Mouse (Mus musculus) G1E (cell line): ENCODE results near the gene Hormad2. TPM values are rescaled to one million over a fixed set of nuclear protein-coding genes. Genes with fewer than 3 reads are reported as not detected.
A peak's percentile ranks its signal among the peaks of the same experiment; 100 is the strongest.

Source experiments
- ATAC-seq: 2 replicates; pipeline ENCODE4 v1.8.0; 2016; ENCODE audit warnings: mild to moderate bottlenecking; ENCODE audit not compliant: insufficient number of reproducible peaks, poor library complexity, low FRiP score, severe bottlenecking; ENCODE audit errors: extremely low read depth
- DNase-seq: peaks from one replicate; pipeline ENCODE4 v3.0.0; 2012; ENCODE audit warnings: low spot score
- H3K27me3 ChIP-seq: 2 replicates; pipeline ENCODE4 v1.6.1; 2012; ENCODE audit warnings: mild to moderate bottlenecking, low read length, inconsistent platforms; ENCODE audit not compliant: insufficient read depth
- H3K36me3 ChIP-seq: replicated peaks from 2 replicates; pipeline ENCODE3; 2012; ENCODE audit warnings: mild to moderate bottlenecking, inconsistent platforms
- H3K4me1 ChIP-seq: 2 replicates; pipeline ENCODE4 v1.6.1; 2012; ENCODE audit warnings: low read depth, low read length, inconsistent platforms, mixed read lengths; ENCODE audit not compliant: insufficient read depth
- H3K4me3 ChIP-seq: 2 replicates; pipeline ENCODE4 v1.5.1; 2012; ENCODE audit warnings: low read depth, mild to moderate bottlenecking, inconsistent platforms, low read length, moderate library complexity, mixed read lengths
- H3K9me3 ChIP-seq: replicated peaks from 2 replicates; pipeline ENCODE4 v1.6.1; 2012; ENCODE audit warnings: inconsistent platforms
- CTCF ChIP-seq: IDR thresholded peaks from 2 replicates; pipeline ENCODE4 v1.5.1; 2012; ENCODE audit warnings: low read depth, low read length, inconsistent platforms, mixed read lengths
- GATA1 ChIP-seq: IDR thresholded peaks from 2 replicates; pipeline ENCODE4 v1.6.1; 2012; ENCODE audit warnings: borderline replicate concordance, low read length, inconsistent platforms, mixed read lengths
- GATA2 ChIP-seq: IDR thresholded peaks from 2 replicates; pipeline ENCODE4 v1.6.1; 2012; ENCODE audit warnings: low read depth, low read length, inconsistent platforms, borderline replicate concordance
- POLR2AphosphoS5 ChIP-seq: IDR thresholded peaks from 2 replicates; pipeline ENCODE4 v1.6.1; 2012; ENCODE audit warnings: low read depth, low read length, inconsistent platforms; ENCODE audit not compliant: insufficient replicate concordance
- TAL1 ChIP-seq: conservative IDR thresholded peaks from 2 replicates; pipeline ENCODE4 v1.6.1; 2012; ENCODE audit warnings: low read depth, low read length, inconsistent platforms, mixed read lengths
- polyA plus RNA-seq: library from polyadenylated mRNA; stranded (reverse); fragments of >175 nt; gene quantifications from 2 replicates; pipeline ENCODE4 v1.2.3, GENCODE M21; 2012
- total RNA-seq, 2 experiments: library from RNA; stranded (forward) in 1 of 2; stranded (reverse) in 1 of 2; fragments of 200-1000 nt in 1 of 2; fragments of >200 nt in 1 of 2; fragmentation: Nextera tagmentation in 1 of 2; gene quantifications; 2 replicates each; pipeline ENCODE4 v1.2.3; 2014 to 2017

Hormad2 gene
- total and polyA plus RNA-seq, 3 experiments, result 8.6 to 85.0 (median 24.6) TPM

DNA sequence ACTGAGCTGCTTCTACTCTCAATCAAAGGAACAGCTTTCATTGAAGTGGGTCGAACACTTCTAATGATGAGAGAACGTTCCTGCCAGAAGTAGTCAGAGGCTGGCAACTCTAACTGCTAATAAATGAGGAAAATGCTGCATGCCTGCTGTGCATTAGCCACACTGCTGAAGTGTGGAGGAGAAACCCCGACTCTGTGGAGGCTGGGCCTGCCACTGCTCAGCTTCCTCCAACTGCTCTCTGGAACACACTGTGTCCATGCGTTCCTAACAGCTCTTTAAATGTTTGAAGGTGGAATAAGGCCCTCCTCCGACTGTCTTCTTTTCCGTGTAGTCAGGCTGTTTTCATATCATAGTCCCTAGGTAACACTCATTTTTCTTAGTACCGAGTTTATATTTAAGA, 98.9 kb downstream of the Hormad2 start:
- Histone ChIP-seq H3K4me1 (peaks cover 81% of the 10 kb centered on the region), H3K27me3 (no peaks in the 10 kb centered on the region), H3K36me3 (peaks cover 16% of the 10 kb centered on the region), H3K9me3 (no peaks in the 10 kb centered on the region), H3K4me3 (no peak overlapping the region)
- TF ChIP-seq TAL1 (no peak), POLR2AphosphoS5 (no peak), CTCF (no peak), GATA2 (no peak)
- DNase-seq (no peak), ATAC-seq (no peak)

- Histone ChIP-seq H3K9me3 (no peaks in the 10 kb centered on the region), H3K27me3 (no peaks in the 10 kb centered on the region), H3K4me3 (no peak overlapping the region), H3K4me1 (peaks cover 88% of the 10 kb centered on the region), H3K36me3 (peaks cover 7% of the 10 kb centered on the region)
- DNase-seq, result no peak
- no peak for ATAC-seq
- TF ChIP-seq GATA1 (no peak), TAL1 (no peak), GATA2 (no peak), POLR2AphosphoS5 (no peak), CTCF (no peak)
These were observed 100.7 kb downstream of the Hormad2 start for GRCm38 (mm10) chr11:4340109-4340779.

DNA sequence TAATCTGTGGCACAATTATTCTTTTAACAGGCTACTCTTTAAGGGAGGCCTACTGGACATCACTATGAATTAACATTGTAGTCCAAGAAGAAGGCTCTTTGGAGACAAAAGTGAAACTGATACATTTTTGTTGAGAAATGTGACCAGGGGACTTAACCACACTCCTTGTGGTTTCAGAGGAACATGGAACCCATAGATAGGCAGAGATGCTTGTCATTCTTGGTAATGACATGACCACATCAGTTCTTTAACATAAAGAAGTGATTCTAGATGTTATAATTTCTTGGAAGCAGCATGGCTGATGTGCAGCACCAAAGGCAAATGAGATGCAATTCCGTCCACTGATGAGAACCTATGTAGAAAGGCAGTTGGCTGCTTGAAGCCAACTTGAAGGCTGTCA, 101.6 kb downstream of the Hormad2 start:
- peaks cover 87% of the 10 kb centered on the region for H3K4me1 ChIP-seq
- H3K27me3 ChIP-seq, result no peaks in the 10 kb centered on the region
- ATAC-seq, result peak; percentile 51; the same call in 1 of the 2 replicates
- no peak overlapping the region for H3K4me3 ChIP-seq
- no peaks in the 10 kb centered on the region for H3K9me3 ChIP-seq
- peak; percentile 26 for DNase-seq
- H3K36me3 ChIP-seq, result peaks cover 5% of the 10 kb centered on the region
- peak; percentile 51 for TF ChIP-seq TAL1
- no peak for TF ChIP-seq GATA2

GRCm38 (mm10) chr11:4336693-4337283, 104.1 kb downstream of the Hormad2 start:
- TF ChIP-seq POLR2AphosphoS5 (no peak), TAL1 (no peak), GATA2 (no peak), GATA1 (no peak), CTCF (no peak)
- no peak for DNase-seq
- Histone ChIP-seq H3K9me3 (no peaks in the 10 kb centered on the region), H3K4me1 (peaks cover 70% of the 10 kb centered on the region), H3K36me3 (peaks cover 6% of the 10 kb centered on the region), H3K4me3 (no peak overlapping the region; the same call in 1 of the 2 replicates), H3K27me3 (no peaks in the 10 kb centered on the region)
- ATAC-seq, result no peak

DNA sequence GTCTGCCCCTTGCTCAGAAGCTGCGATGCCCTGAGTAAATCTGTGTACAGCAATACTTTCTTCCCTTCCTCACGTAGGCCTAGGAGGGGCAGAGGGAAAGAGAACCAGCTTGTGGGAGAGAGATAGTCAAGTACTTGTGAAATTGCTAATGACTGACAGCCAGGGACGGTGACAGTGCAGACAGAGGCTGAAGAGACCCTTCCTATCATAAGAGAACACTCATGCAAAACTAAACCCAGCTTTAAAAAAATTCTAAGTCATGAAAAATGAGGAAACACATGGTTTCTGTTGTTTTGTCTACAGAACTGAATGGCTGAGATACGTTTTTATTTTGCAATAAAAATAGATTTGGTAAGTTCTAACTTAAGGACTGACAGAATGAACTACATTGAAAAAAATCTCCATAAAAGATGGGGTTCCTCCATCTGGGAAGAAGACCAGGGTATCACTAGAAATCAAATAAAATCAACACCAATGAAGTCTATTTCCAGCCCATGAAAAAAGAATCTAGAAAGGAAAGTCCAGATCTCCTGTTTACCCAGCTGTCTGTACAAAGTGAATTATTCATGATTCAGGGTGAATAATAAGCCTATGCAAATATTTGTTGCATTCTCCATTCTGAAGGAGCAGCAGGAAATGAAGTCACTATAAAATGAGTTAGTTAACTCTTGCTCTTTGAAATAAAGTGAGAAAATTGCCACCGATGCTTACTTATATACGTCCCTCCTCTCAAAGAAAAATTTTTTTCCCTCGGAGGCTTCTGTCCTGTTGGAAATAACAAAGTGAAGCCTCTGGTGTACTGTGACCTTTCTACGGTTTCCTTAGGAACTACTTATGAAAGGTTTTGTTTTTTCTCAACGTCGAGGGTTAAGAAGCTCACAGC, 104.9 kb downstream of the Hormad2 start:
- TF ChIP-seq GATA2 (no peak), POLR2AphosphoS5 (no peak), TAL1 (peak; percentile 39)
- H3K36me3 ChIP-seq, result peaks cover 4% of the 10 kb centered on the region
- H3K9me3 ChIP-seq, result no peaks in the 10 kb centered on the region
- DNase-seq (no peak), ATAC-seq (0 out of 2 replicates have a peak, but pooled peaks have one; percentile 52)
- no peaks in the 10 kb centered on the region for H3K27me3 ChIP-seq
- H3K4me1 ChIP-seq, result peaks cover 64% of the 10 kb centered on the region
- no peak overlapping the region for H3K4me3 ChIP-seq

- TF ChIP-seq TAL1, result no peak
- TF ChIP-seq POLR2AphosphoS5, result no peak
- no peak for TF ChIP-seq GATA1
- no peak for TF ChIP-seq CTCF
- TF ChIP-seq GATA2, result no peak
- H3K36me3 ChIP-seq, result peaks cover 3% of the 10 kb centered on the region
- no peak for DNase-seq
- no peak for ATAC-seq
- no peak overlapping the region for H3K4me3 ChIP-seq
- no peaks in the 10 kb centered on the region for H3K9me3 ChIP-seq
- H3K27me3 ChIP-seq, result peaks cover 6% of the 10 kb centered on the region; the same call in 1 of the 2 replicates
- H3K4me1 ChIP-seq, result peaks cover 39% of the 10 kb centered on the region
These were observed 107.9 kb downstream of the Hormad2 start for GRCm38 (mm10) chr11:4332961-4333360.
